Mouse (Mus musculus): ENCODE data around the gene Kcnk1. TPM values are rescaled to one million over a fixed set of nuclear protein-coding genes. Genes with fewer than 3 reads are reported as not detected.

The Kcnk1 gene
- polyA plus RNA-seq, 1 experiment from 2014 or later = 63.8 TPM

GRCm38 (mm10) chr8:125960037-125960436 lies 34.9 kb upstream of the Kcnk1 start:
- WGBS = 83% methylated on average over 8 of the region's 8 CpGs
- Histone ChIP-seq H3K36me3 (ENCODE audit: control insufficient read depth, insufficient read depth, low read length) (no peaks in the 10 kb centered on the region), H3K27me3 (ENCODE audit: control insufficient read depth, insufficient read depth, low read length) (no peaks in the 10 kb centered on the region), H3K27ac (ENCODE audit: low read length) (no peak overlapping the region), H3K4me2 (ENCODE audit: low read depth, low read length) (no peak overlapping the region), H3K9ac (ENCODE audit: low read length) (no peak overlapping the region), H3K4me3 (replicated peaks; ENCODE audit: low read length) (no peak overlapping the region), H3K4me1 (ENCODE audit: control insufficient read depth, insufficient read depth, low read length) (no peaks in the 10 kb centered on the region), H3K9me3 (replicated peaks; ENCODE audit: control insufficient read depth, low read length) (peaks cover 3% of the 10 kb centered on the region; the same call in 1 of the 2 replicates)
- ATAC-seq (ENCODE audit: insufficient read depth, low FRiP score) = no peak

DNA sequence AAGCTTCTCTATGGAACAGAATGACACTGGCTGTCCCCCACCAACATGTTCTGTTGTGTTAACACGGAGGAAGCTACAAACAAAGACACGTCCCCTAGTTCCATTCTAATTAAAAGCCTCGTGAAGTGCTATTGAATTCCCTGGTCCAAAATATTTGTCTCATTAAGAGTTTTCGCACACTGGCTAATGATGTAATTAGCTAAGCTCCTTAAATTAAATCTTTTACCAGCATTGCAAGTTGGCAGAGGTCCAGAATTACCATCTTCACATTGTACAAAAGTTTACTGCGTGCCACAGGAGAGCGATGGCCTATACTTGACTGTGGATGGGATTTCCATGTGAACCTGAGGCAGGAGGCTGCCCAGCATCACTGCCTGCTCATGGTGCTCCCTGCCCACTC lies 33.2 kb upstream of the Kcnk1 start:
- no peak for ATAC-seq (ENCODE audit: insufficient read depth, low FRiP score)

GRCm38 (mm10) chr8:125963807-125964211 lies 31.2 kb upstream of the Kcnk1 start:
- Histone ChIP-seq H3K27ac (ENCODE audit: low read length) (no peak overlapping the region), H3K4me2 (ENCODE audit: low read depth, low read length) (peak overlapping the region; percentile 41), H3K9me3 (replicated peaks; ENCODE audit: control insufficient read depth, low read length) (peaks cover 3% of the 10 kb centered on the region; the same call in 1 of the 2 replicates), H3K9ac (ENCODE audit: low read length) (0 out of 2 replicates have a peak overlapping the region, but pooled peaks have one; percentile 1), H3K4me3 (replicated peaks; ENCODE audit: low read length) (peak overlapping the region; percentile 20), H3K27me3 (ENCODE audit: control insufficient read depth, insufficient read depth, low read length) (no peaks in the 10 kb centered on the region), H3K4me1 (ENCODE audit: control insufficient read depth, insufficient read depth, low read length) (no peaks in the 10 kb centered on the region), H3K36me3 (ENCODE audit: control insufficient read depth, insufficient read depth, low read length) (no peaks in the 10 kb centered on the region)
- 4% methylated on average over 11 of the region's 11 CpGs for WGBS
- no peak for ATAC-seq (ENCODE audit: insufficient read depth, low FRiP score)

More for the DNA sequence above, 33.2 kb upstream of the Kcnk1 start:
- Histone ChIP-seq H3K4me1 (ENCODE audit: control insufficient read depth, insufficient read depth, low read length) (no peaks in the 10 kb centered on the region), H3K4me2 (ENCODE audit: low read depth, low read length) (no peak overlapping the region), H3K9me3 (replicated peaks; ENCODE audit: control insufficient read depth, low read length) (peaks cover 3% of the 10 kb centered on the region; the same call in 1 of the 2 replicates), H3K9ac (ENCODE audit: low read length) (no peak overlapping the region), H3K27me3 (ENCODE audit: control insufficient read depth, insufficient read depth, low read length) (no peaks in the 10 kb centered on the region), H3K36me3 (ENCODE audit: control insufficient read depth, insufficient read depth, low read length) (no peaks in the 10 kb centered on the region), H3K4me3 (replicated peaks; ENCODE audit: low read length) (no peak overlapping the region), H3K27ac (ENCODE audit: low read length) (no peak overlapping the region)
- 89% methylated on average over 6 of the region's 6 CpGs for WGBS

GRCm38 (mm10) chr8:125971336-125971735 lies 23.6 kb upstream of the Kcnk1 start:
- Histone ChIP-seq H3K27ac (ENCODE audit: low read length) (no peak overlapping the region), H3K9ac (ENCODE audit: low read length) (no peak overlapping the region), H3K4me2 (ENCODE audit: low read depth, low read length) (no peak overlapping the region), H3K4me3 (replicated peaks; ENCODE audit: low read length) (no peak overlapping the region), H3K27me3 (ENCODE audit: control insufficient read depth, insufficient read depth, low read length) (no peaks in the 10 kb centered on the region), H3K36me3 (ENCODE audit: control insufficient read depth, insufficient read depth, low read length) (no peaks in the 10 kb centered on the region), H3K9me3 (replicated peaks; ENCODE audit: control insufficient read depth, low read length) (no peaks in the 10 kb centered on the region), H3K4me1 (ENCODE audit: control insufficient read depth, insufficient read depth, low read length) (no peaks in the 10 kb centered on the region)
- WGBS = 36% methylated on average over 3 of the region's 3 CpGs
- no peak for ATAC-seq (ENCODE audit: insufficient read depth, low FRiP score)

DNA sequence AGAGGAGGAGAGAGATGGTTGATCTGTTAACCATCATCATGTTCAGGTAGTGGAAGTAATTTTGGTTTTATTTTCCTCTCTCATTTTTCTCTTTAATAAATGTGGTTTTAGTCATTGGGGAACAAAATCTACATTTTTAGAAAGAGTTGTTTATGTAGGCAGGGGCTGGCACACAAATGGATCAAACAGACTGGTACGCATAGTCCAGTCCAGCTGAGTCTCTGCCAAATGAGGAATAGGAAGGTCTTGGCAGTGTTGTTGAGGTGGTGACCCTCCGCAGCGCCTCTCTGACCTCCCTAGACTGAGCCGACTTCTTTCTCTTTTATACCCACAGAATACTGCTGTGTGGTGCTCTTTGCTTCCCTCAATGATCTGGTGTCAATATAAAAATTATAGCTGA lies 19.0 kb upstream of the Kcnk1 start:
- H3K9ac ChIP-seq (ENCODE audit: low read length) = no peak overlapping the region
- no peak overlapping the region for H3K4me2 ChIP-seq (ENCODE audit: low read depth, low read length)
- H3K9me3 ChIP-seq (replicated peaks; ENCODE audit: control insufficient read depth, low read length) = no peaks in the 10 kb centered on the region
- no peaks in the 10 kb centered on the region for H3K4me1 ChIP-seq (ENCODE audit: control insufficient read depth, insufficient read depth, low read length)
- 80% methylated on average over 4 of the region's 4 CpGs for WGBS
- H3K27ac ChIP-seq (ENCODE audit: low read length) = no peak overlapping the region
- no peak overlapping the region for H3K4me3 ChIP-seq (replicated peaks; ENCODE audit: low read length)
- H3K36me3 ChIP-seq (ENCODE audit: control insufficient read depth, insufficient read depth, low read length) = no peaks in the 10 kb centered on the region
- ATAC-seq (ENCODE audit: insufficient read depth, low FRiP score) = no peak
- H3K27me3 ChIP-seq (ENCODE audit: control insufficient read depth, insufficient read depth, low read length) = no peaks in the 10 kb centered on the region

GRCm38 (mm10) chr8:125980826-125981225 lies 14.1 kb upstream of the Kcnk1 start:
- Histone ChIP-seq H3K9ac (ENCODE audit: low read length) (no peak overlapping the region), H3K27me3 (ENCODE audit: control insufficient read depth, insufficient read depth, low read length) (no peaks in the 10 kb centered on the region), H3K4me3 (replicated peaks; ENCODE audit: low read length) (no peak overlapping the region), H3K4me1 (ENCODE audit: control insufficient read depth, insufficient read depth, low read length) (no peaks in the 10 kb centered on the region), H3K27ac (ENCODE audit: low read length) (no peak overlapping the region), H3K36me3 (ENCODE audit: control insufficient read depth, insufficient read depth, low read length) (no peaks in the 10 kb centered on the region), H3K9me3 (replicated peaks; ENCODE audit: control insufficient read depth, low read length) (no peaks in the 10 kb centered on the region), H3K4me2 (ENCODE audit: low read depth, low read length) (no peak overlapping the region)
- WGBS = 24% methylated on average over 6 of the region's 6 CpGs
- ATAC-seq (ENCODE audit: insufficient read depth, low FRiP score) = no peak

- 57% methylated on average over 3 of the region's 3 CpGs for WGBS
- H3K4me1 ChIP-seq (ENCODE audit: control insufficient read depth, insufficient read depth, low read length) = no peaks in the 10 kb centered on the region
- H3K9me3 ChIP-seq (replicated peaks; ENCODE audit: control insufficient read depth, low read length) = no peaks in the 10 kb centered on the region
- no peaks in the 10 kb centered on the region for H3K36me3 ChIP-seq (ENCODE audit: control insufficient read depth, insufficient read depth, low read length)
- no peak overlapping the region for H3K27ac ChIP-seq (ENCODE audit: low read length)
- no peak overlapping the region for H3K9ac ChIP-seq (ENCODE audit: low read length)
- H3K4me2 ChIP-seq (ENCODE audit: low read depth, low read length) = no peak overlapping the region
- H3K27me3 ChIP-seq (ENCODE audit: control insufficient read depth, insufficient read depth, low read length) = no peaks in the 10 kb centered on the region
- no peak overlapping the region for H3K4me3 ChIP-seq (replicated peaks; ENCODE audit: low read length)
- ATAC-seq (ENCODE audit: insufficient read depth, low FRiP score) = no peak
Observed at GRCm38 (mm10) chr8:125983515-125983914, 11.5 kb upstream of the Kcnk1 start.

DNA sequence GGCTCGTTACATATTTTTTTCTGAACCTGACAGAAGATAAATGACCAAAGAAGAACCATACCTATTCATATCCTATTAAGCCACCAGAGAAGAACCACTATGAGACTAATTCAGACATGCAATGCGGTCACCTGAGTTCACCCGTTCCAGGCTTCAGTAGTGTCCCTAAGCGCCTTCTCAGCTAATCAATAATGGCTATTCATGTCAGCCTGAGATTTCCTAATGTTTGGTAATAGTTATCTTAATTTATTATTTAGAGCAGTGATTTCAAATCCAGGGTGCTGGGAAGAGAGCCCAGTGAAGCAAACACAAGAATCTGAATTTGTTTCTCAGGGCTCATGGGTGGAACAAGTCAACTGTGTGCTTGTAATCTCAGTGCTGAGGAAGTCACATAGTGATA lies 10.8 kb upstream of the Kcnk1 start:
- Histone ChIP-seq H3K4me1 (ENCODE audit: control insufficient read depth, insufficient read depth, low read length) (no peaks in the 10 kb centered on the region), H3K27me3 (ENCODE audit: control insufficient read depth, insufficient read depth, low read length) (no peaks in the 10 kb centered on the region), H3K9me3 (replicated peaks; ENCODE audit: control insufficient read depth, low read length) (no peaks in the 10 kb centered on the region), H3K9ac (ENCODE audit: low read length) (no peak overlapping the region), H3K4me3 (replicated peaks; ENCODE audit: low read length) (no peak overlapping the region), H3K36me3 (ENCODE audit: control insufficient read depth, insufficient read depth, low read length) (no peaks in the 10 kb centered on the region), H3K27ac (ENCODE audit: low read length) (no peak overlapping the region), H3K4me2 (ENCODE audit: low read depth, low read length) (no peak overlapping the region)
- WGBS = 82% methylated on average over 4 of the region's 4 CpGs
- no peak for ATAC-seq (ENCODE audit: insufficient read depth, low FRiP score)

GRCm38 (mm10) chr8:125985364-125985763 lies 9.6 kb upstream of the Kcnk1 start:
- Histone ChIP-seq H3K36me3 (ENCODE audit: control insufficient read depth, insufficient read depth, low read length) (no peaks in the 10 kb centered on the region), H3K27ac (ENCODE audit: low read length) (no peak overlapping the region), H3K9ac (ENCODE audit: low read length) (no peak overlapping the region), H3K4me2 (ENCODE audit: low read depth, low read length) (no peak overlapping the region), H3K4me1 (ENCODE audit: control insufficient read depth, insufficient read depth, low read length) (no peaks in the 10 kb centered on the region), H3K27me3 (ENCODE audit: control insufficient read depth, insufficient read depth, low read length) (no peaks in the 10 kb centered on the region; the same call in 1 of the 2 replicates), H3K4me3 (replicated peaks; ENCODE audit: low read length) (no peak overlapping the region), H3K9me3 (replicated peaks; ENCODE audit: control insufficient read depth, low read length) (no peaks in the 10 kb centered on the region)
- WGBS = 92% methylated on average over 2 of the region's 2 CpGs
- ATAC-seq (ENCODE audit: insufficient read depth, low FRiP score) = no peak
